Mouse (Mus musculus): ENCODE data around the gene Zbtb7b.

DNA sequence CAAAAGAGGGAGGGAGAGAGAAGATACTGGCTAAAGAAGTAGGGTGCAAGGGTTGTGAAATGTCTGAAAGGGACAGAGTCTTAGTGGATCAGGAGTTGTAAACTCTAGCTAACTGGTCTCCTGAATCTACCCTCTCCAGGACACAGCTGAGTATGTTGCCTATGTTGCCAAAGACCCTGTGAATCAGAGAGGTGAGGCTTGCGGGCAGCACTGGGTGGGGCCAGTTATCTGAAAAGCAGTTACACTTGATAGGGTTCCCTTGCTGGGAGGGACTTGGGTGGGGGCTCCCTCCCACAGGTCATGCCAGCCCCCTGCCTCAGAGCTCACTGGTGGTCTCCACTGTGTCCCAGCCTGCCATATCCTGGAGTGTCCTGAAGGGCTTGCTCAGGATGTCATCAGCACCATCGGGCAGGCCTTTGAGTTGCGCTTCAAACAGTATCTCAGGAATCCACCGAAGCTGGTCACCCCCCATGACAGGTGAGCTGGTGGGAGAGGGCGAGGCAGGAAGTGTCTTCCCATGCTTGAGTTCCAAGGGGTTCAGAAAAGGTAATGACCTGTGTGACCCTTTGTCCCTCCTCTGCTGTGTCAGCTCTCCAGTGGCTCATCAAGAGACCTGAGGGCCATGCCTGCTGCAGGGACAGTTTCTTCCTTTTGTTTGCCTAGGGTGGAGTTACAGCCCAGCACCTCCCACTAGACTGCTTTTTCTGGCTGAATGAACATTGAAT, 30.0 kb upstream of the Zbtb7b start:
- TF ChIP-seq POLR2A (IDR thresholded peaks at IDR 0.05; ENCODE audit: insufficient read depth, low read length) (no peak), CTCF (IDR thresholded peaks at IDR 0.05; ENCODE audit: low read depth, low read length) (no peak)
